Mouse (Mus musculus): Measurements from ENCODE around the gene Tmtc2. TPM values are rescaled to one million over a fixed set of nuclear protein-coding genes. Genes with fewer than 3 reads are reported as not detected.

Gene Tmtc2
- total RNA-seq, 2 experiments from 2014 or later = not detected

DNA sequence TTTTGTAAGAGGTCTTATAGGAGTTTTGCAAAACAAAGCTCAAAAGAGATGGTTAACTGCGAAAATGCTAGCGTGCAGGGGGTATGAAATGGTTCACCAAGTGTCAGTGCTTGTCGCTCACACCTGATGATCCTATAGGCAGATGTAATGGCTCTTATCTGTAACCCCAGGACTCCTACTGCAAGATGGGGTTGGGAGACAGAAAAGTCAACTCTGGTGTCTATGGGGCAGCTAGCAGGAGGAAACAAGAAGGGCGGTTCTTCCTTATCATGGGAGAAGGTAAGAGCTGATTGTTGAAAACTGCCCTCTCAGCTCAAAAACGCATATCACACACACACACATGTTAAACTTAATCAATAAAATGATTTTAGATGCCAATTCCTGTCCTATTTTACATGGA lies 351.3 kb downstream of the Tmtc2 start:
- no peak for ATAC-seq (replicated peaks; ENCODE audit: low FRiP score, poor library complexity, severe bottlenecking)

DNA sequence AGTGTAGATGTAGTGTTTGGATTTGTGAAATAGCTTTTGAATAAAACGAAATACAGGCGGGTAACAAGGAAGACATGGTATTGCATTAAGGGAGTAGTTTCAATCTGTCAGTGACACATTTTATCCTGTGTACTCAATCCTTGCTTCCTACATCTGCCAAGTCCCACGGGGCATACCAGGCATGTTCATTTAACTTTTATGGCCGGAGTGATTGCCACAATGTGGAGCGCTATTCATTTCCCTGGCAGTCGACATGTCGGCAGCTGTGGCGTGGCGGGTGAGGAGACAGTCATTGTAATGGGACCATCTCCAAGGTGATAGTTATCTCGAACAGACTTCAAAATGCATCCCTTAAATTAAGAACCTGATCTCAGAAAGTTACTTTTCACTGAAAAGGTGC lies 372.8 kb downstream of the Tmtc2 start:
- no peak for ATAC-seq (replicated peaks; ENCODE audit: low FRiP score, poor library complexity, severe bottlenecking)

DNA sequence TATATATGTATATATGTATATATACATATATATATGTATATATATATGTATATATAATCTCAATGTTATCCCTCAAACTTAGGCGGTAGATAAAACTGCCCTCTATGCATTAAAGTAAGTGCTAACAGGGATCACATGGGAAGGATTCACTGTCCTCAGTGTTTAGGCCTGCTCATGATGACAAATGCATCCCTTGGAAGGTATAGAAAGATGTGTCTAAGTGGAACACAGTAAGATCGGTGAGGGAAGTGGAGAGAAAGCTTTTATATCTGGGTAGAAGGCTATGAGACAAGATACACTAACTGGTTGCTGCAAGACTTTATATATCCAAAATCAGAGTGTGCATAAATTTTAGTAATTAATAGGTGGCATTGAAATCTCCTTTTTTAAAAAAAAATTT lies 373.6 kb downstream of the Tmtc2 start:
- no peak for ATAC-seq (replicated peaks; ENCODE audit: low FRiP score, poor library complexity, severe bottlenecking)

DNA sequence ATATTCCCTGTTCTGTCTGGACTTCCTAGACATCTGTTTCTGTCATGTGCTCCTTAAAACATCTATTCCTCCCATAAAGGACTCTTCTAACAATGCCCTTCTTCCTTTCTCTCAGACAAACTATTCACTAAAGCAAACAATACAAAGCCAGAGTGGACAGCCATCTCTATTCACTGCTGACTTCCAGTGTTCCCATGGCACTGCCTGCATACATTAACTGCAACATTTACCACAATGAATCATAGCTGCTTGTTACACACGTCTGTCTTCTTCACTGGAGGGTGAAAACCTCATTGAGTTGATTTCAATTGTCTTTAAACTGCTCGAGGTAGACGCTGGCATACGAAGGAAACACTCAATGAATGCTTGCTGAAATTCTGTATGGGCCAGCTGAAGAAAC lies 374.2 kb downstream of the Tmtc2 start:
- no peak for ATAC-seq (replicated peaks; ENCODE audit: low FRiP score, poor library complexity, severe bottlenecking)

DNA sequence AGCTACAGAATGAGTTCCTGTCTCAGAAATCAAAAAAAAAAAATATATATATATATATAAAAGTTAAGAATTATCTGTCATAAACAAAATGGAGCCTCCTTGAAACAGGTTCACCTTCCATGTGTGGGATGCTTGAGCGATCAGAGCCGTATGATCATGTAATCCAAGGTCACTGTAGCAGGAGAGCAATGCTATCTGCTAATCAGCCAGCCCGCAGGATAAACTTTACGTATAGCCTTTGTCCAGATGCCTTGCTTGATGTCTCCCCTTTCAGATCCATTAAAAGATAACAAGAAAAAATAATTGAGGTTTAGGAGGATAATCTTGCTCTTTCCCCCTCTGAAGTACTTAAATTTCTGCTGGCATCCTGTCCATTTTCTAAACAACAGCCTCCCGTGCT lies 374.7 kb downstream of the Tmtc2 start:
- no peak for ATAC-seq (replicated peaks; ENCODE audit: low FRiP score, poor library complexity, severe bottlenecking)

DNA sequence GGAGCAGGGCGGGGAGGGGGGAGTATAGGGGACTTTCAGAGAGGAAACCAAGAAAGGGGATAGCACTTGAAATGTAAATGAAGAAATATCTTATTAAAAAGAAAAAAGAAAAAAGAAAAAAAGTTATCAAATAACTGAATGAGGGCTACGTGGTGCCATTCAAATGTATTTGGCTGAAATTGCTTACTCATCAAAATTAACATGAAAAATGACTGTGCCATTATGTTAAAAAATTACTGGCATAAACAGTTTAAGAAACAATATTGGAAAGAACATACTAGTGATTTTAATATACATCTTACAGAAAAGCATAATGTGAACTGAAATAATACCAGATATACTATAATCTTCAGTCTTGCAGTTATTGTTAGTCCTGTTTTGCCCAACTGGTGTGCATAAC lies 378.9 kb downstream of the Tmtc2 start:
- no peak for ATAC-seq (replicated peaks; ENCODE audit: low FRiP score, poor library complexity, severe bottlenecking)

DNA sequence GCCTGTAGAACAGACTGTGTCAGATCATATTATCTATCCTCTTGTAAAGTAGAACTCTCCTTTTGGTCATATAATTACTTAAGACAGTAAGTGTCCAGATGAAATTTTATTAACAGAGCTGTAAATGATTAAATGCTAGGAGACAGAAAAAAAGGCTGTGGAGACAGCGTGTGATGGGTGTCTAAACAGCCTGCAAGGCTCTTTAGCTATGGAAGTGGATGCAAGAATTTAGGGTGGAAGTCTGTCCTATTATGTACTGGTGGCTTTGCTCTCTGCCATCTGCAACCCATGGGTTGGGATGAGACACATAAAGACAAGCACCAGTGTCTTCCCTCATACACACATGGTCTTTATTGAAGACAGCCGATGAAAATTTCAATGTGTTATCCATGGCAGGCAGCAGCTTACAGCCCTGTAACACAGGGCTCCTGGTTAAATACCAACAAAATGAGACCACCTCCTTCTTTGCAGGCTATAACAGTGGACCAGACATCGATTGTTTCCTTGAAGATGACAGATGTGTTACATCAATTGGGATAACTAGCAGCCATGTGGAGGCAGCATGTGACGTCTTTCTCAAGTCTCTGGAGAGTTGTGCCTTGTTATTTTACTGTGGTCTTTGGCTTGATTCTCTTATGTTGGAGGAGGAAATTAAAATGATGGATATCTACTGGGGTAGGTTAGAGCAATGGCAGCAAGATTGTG lies 380.3 kb downstream of the Tmtc2 start:
- no peak for ATAC-seq (replicated peaks; ENCODE audit: low FRiP score, poor library complexity, severe bottlenecking)

DNA sequence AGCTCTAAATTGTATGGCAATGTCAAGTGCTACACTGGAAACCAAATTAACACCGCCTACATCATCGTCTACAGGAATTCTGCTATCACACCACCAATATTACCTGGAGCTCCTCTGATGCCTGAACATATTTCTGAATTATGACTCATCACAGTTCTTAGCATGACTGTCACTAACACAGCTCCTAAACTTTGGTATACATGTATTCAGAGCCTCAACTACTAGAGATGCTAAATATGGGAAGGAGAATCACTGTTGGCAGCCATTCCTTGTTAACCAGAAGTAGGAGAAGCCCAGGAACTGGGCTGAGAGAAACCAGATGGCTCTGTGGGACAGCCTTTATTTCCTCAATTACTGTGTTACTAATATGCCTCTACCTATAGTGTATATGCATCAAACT lies 382.2 kb downstream of the Tmtc2 start:
- no peak for ATAC-seq (replicated peaks; ENCODE audit: low FRiP score, poor library complexity, severe bottlenecking)

DNA sequence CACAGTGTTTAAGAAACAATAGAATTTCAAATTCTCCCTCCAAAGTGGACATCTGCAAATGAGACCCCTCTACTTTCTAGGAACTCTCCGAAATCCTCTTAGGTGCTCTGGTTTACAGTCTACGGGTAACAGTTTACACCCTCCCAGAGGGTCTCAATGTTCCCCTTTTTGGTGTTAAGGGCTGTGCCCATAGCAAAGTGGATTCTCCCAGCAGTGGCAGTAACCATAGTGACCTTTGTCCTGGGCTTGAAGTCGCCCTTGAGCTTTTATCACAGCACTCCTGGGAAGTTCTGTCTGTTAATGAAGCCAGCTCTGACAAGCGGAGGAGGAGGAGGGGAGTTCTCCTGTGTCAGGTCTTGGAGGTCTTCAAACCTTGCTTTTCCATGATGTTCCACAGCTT lies 384.5 kb downstream of the Tmtc2 start:
- no peak for ATAC-seq (replicated peaks; ENCODE audit: low FRiP score, poor library complexity, severe bottlenecking)

DNA sequence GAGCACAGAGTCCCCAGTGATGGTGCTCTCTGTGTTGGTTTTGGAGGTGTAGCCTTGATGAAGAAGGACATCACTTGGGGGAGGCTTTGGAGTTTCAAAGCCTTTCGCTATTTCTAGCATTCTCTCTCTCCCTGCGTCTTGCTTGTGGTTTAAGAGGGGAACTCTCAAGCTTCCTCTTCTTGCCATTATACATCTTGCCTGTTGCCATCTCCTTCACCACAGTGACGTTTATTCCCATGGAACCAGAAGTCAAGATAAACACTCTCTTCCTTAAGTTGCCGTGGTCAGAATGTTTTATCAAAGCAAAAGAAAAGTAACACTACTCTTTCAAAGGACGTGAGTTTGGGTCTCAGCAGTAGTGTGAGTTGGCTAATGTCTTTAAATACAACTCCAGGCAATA lies 387.6 kb downstream of the Tmtc2 start:
- no peak for ATAC-seq (replicated peaks; ENCODE audit: low FRiP score, poor library complexity, severe bottlenecking)

DNA sequence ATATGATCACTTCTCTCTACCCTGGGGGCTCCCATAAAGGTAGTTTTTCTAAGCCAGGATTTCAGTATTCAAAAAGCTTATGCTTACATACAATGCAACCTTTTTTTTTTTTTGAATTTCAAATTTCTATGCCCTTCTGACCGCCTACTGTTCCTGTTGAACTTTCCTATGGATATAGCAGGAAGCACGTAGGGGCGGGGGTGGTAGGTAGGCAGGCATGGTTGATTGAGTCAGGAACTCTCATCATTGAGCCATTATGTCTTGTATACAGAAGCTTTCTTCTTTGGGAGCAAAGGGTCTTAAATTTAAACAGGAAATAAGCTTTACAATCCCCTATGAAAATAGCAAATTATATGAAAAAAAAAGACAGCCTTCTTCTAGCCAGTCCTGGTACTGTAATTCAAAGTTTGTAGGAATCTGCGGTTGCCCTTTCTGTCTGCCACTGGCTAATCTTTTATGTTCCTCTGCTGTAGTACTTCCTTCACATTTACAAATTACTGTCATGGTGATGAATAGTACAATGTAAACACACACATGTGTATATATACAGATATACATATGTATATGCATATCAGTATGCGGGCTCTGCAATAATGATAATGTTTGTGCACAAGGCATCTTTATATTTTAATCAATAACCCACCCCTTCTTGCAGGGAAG lies 405.7 kb downstream of the Tmtc2 start:
- no peak for ATAC-seq (replicated peaks; ENCODE audit: low FRiP score, poor library complexity, severe bottlenecking)

DNA sequence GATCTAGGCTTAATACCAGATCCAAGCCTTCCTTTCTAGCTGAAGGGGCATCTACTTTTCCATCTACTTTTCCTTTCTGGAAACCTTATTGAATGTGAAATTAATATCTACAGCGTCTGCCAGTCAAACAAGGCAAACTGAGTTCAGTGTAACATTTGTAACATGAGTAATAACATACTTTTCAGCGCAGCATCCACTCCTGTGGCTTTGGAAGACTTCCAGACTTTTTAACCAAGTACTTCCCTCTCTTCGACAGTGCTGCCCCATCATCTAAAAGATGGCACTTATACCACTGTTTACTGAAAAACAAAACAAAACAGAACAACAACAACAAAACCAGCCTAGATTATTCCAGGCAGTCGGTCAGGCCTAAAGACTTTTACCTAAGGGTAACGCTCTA lies 409.0 kb downstream of the Tmtc2 start:
- no peak for ATAC-seq (replicated peaks; ENCODE audit: low FRiP score, poor library complexity, severe bottlenecking)

DNA sequence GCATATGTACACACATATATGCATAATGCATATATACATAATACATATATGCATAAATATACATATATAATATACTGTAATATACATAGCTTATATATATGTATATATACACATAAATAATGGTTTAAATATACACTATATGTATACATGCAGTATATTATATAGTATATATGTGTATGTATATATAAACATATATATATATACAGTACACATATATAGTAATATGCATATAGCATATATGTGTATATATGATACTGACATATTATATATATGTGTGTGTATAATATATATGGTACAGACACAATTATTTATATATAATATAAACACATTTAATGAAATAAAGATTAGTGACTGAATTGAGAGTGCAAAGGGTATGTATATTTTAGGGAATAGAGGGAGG lies 420.5 kb downstream of the Tmtc2 start:
- ATAC-seq (replicated peaks; ENCODE audit: low FRiP score, poor library complexity, severe bottlenecking) = no peak

DNA sequence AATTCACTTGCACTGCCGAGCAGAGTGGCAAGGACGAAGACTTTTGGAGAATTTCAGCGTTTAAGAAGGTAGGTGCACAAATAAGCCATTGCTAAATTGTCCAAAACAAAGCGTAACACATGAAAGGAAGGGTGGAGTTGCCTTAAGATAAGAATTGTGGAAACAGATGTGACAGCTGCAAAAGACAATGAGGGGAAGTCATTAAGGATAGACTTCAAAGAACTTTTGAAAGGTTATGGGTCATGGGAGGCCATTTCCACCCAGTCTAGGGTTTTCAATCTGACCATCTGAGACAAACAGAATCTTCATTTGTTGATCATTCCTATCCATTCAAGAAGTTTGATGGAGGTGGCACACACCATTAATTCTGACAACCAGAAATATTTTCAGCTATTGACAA lies 429.9 kb downstream of the Tmtc2 start:
- ATAC-seq (replicated peaks; ENCODE audit: low FRiP score, poor library complexity, severe bottlenecking) = no peak

DNA sequence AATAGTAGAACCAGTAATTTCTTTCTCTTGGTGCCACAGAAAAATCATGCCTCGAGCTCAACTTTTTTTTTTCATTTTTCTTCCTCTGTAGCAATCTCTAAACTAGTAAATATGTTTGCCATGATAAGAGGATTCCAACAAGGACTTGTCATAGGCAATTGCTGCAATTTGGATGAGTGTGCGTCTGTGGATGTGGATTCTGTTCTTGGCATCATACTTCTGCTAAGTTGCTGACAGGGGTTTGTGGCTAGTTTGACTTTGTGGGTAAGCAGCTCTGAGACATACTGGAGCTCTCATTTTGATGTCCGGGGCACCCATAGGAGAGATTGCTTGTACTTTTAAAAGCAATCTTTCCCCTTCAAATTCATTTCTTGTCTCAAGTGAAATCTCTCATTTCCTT lies 432.1 kb downstream of the Tmtc2 start:
- no peak for ATAC-seq (replicated peaks; ENCODE audit: low FRiP score, poor library complexity, severe bottlenecking)

Data from erythroid progenitor cell, adult 5-6 weeks (primary cell).